Mouse (Mus musculus): ENCODE data around the gene Vcp. TPM values are rescaled to one million over a fixed set of nuclear protein-coding genes. Genes with fewer than 3 reads are reported as not detected.

Vcp gene
- polyA plus RNA-seq, 1 experiment from 2014 or later, result 356 TPM

- no peak overlapping the region for H3K27ac ChIP-seq
- DNase-seq (ENCODE audit: low spot score) (no peak), ATAC-seq (replicated peaks; ENCODE audit: low FRiP score, low read depth) (no peak)
- H3K4me2 ChIP-seq (ENCODE audit: low read length), result no peak overlapping the region
- H3K36me3 ChIP-seq (ENCODE audit: insufficient read depth, low read length), result no peaks in the 10 kb centered on the region
- H3K9me3 ChIP-seq (replicated peaks; ENCODE audit: low read length), result no peaks in the 10 kb centered on the region
- 61% methylated on average over 8 of the region's 8 CpGs for WGBS
- H3K4me3 ChIP-seq (replicated peaks; ENCODE audit: low read depth, low read length), result no peak overlapping the region
- no peak for TF ChIP-seq CTCF (IDR thresholded peaks at IDR 0.05; ENCODE audit: low read depth)
- no peak overlapping the region for H3K9ac ChIP-seq (ENCODE audit: low read depth, low read length)
- H3K27me3 ChIP-seq (ENCODE audit: insufficient read depth, low read length), result no peaks in the 10 kb centered on the region
- no peaks in the 10 kb centered on the region for H3K4me1 ChIP-seq (replicated peaks; ENCODE audit: insufficient read depth, low read length)
Observed at GRCm38 (mm10) chr4:42932229-42932969, 67.9 kb downstream of the Vcp start.

Other genes starting within 250 kb of the Vcp start
- gene Ccl19, start 243.9 kb downstream of the Vcp start, polyA plus RNA-seq (2015; fragmentation: Nextera tagmentation; extraction: Ambion mirVana), result 0.38 and 0.71 TPM in 2 replicates
- gene Ccl21a, start 226.5 kb downstream of the Vcp start, polyA plus RNA-seq (2015; fragmentation: Nextera tagmentation; extraction: Ambion mirVana), result 24.7 and 29.2 TPM in 2 replicates
- gene Fam205a1, start 146.6 kb downstream of the Vcp start, polyA plus RNA-seq (2015; fragmentation: Nextera tagmentation; extraction: Ambion mirVana), result 0.07 TPM in 1 of 2 replicates, not detected in the other
- 0.14 and 0.26 TPM in 2 replicates for gene Gm12394, start 143.7 kb downstream of the Vcp start, polyA plus RNA-seq (2015; fragmentation: Nextera tagmentation; extraction: Ambion mirVana)
- 0.09 and 0.33 TPM in 2 replicates for gene Fam205c, start 126.3 kb downstream of the Vcp start, polyA plus RNA-seq (2015; fragmentation: Nextera tagmentation; extraction: Ambion mirVana)
- gene Phf24, start 83.8 kb downstream of the Vcp start, polyA plus RNA-seq (2015; fragmentation: Nextera tagmentation; extraction: Ambion mirVana), result 0.34 and 0.64 TPM in 2 replicates
- gene Dnajb5, start 50.7 kb downstream of the Vcp start, polyA plus RNA-seq (2015; fragmentation: Nextera tagmentation; extraction: Ambion mirVana), result 4.6 and 5.3 TPM in 2 replicates
- gene 1700022I11Rik, start 30.9 kb downstream of the Vcp start, polyA plus RNA-seq (2015; fragmentation: Nextera tagmentation; extraction: Ambion mirVana), result 0.37 and 0.66 TPM in 2 replicates
- gene Fancg, start 10.0 kb upstream of the Vcp start, polyA plus RNA-seq (2015; fragmentation: Nextera tagmentation; extraction: Ambion mirVana), result 7.2 and 9.2 TPM in 2 replicates
- gene Pigo, start 25.3 kb upstream of the Vcp start, polyA plus RNA-seq (2015; fragmentation: Nextera tagmentation; extraction: Ambion mirVana), result 19.2 and 21.3 TPM in 2 replicates
- 253 and 273 TPM in 2 replicates for gene Stoml2, start 31.2 kb upstream of the Vcp start, polyA plus RNA-seq (2015; fragmentation: Nextera tagmentation; extraction: Ambion mirVana)
- 8.1 and 8.9 TPM in 2 replicates for gene Fam214b, start 45.7 kb upstream of the Vcp start, polyA plus RNA-seq (2015; fragmentation: Nextera tagmentation; extraction: Ambion mirVana)
- 3.3 and 3.8 TPM in 2 replicates for gene Unc13b, start 58.4 kb upstream of the Vcp start, polyA plus RNA-seq (2015; fragmentation: Nextera tagmentation; extraction: Ambion mirVana)